Mouse (Mus musculus) E14TG2a.4 (cell line): ENCODE data around the gene Litaf.

ENCODE experiments used
- CTCF ChIP-seq: conservative IDR thresholded peaks from 2 replicates; pipeline ENCODE4 v1.5.1; 2014; ENCODE audit warnings: low read length
- NANOG ChIP-seq: IDR thresholded peaks from 2 replicates; pipeline ENCODE4 v1.6.1; 2014; ENCODE audit warnings: borderline replicate concordance, low read length, mixed read lengths
- POU5F1 ChIP-seq: IDR thresholded peaks from 2 replicates; pipeline ENCODE4 v1.6.1; 2014; ENCODE audit warnings: low read length, borderline replicate concordance

DNA sequence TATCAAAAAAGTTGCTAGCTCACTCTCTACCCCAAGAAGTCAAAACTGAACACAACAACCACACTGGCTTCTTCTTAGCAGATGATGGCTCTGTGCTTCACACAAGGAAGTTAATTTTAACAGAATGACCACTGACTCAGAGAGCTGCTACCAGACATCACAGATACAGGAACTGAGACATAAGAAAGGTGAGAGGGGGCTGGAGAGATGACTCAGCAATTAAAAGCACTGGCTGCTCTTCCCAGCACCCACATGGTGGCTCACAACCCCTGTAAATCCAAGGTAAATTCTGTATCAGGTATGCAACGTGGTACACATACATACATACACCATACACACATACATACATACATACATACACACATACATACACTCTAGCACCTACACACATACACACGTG lies 100.9 kb downstream of the Litaf start:
- TF ChIP-seq CTCF (no peak), NANOG (no peak), POU5F1 (no peak)
